Mouse (Mus musculus): ENCODE data around the gene Rpl34.

DNA sequence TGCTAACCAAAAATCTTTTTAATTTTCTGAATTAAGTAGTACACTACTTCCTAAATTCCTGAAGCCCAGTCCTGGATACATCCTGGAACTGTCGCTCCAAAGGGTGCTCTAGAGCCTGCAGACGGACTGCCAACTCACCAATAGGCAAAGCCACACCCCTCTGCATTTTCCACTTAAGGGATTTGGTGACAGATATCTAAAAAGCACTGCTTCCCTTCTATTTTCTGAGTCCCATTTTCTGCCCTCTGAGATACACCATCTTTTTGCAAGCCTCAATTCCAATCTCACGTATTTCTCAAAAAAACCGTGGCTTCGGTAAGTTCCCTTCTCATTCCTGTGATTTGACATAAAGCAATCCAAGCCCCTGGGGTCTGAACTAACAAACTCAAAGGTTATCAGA lies 21.7 kb downstream of the Rpl34 start:
- TF ChIP-seq CTCF (IDR thresholded peaks at IDR 0.05; ENCODE audit: extremely low read depth, insufficient read length, insufficient replicate concordance, low read depth, low read length) (no peak), POLR2A (IDR thresholded peaks at IDR 0.05; ENCODE audit: low read depth, low read length) (no peak)
